7 mouse cellular contexts compared by ENCODE assay signal in the genomic region with DNA sequence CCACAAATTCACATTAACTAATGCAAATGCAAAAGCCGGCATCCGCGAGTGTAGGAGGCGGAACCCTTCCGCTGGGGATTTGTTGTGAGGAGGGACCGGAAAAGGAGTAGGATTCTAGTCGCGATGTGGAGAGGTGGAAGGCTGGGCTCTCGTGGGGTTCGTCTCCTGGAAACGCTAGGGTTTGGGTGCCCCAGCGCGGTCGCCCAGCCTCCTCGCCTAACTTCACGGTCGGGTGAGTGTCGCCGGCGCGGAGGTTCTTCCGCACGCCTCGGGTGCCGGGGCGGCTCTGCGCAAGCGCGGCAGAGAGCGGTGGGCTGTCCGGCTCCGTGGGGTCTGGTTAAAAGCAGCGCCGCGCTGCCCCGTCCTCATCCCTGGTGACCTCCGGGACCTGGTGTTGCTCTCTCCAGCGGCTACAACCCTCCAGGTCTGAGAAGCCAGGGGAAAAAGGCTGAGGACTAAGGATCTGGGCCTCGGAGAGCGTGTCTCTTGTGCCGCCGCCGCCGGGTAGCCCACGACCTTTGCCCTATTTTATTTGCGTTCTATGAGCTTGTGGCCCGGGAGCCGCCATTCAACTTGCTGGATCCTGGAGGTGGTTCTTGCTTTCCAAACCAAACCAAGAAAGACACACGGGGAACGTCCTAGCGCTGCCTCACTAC. TPM values are rescaled to one million over a fixed set of nuclear protein-coding genes. Genes with fewer than 3 reads are reported as not detected.
DNase-seq lines count a peak whose midpoint lies in the region; ATAC-seq and TF ChIP-seq lines count a peak whose summit lies in the region.

A gene (plus strand): TSS at position 109 of the 656 bp plus-strand sequence.

- WGBS in embryonic facial prominence, embryonic 12.5 days = under 1% methylated on average over 51 of the region's 51 CpGs
- WGBS in kidney, adult 2 months = under 1% methylated on average over 51 of the region's 51 CpGs
- WGBS in limb, embryonic 12.5 days = under 1% methylated on average over 51 of the region's 51 CpGs
- WGBS in midbrain, embryonic 15.5 days = under 1% methylated on average over 51 of the region's 51 CpGs
- WGBS in spleen, adult 2 months = under 1% methylated on average over 51 of the region's 51 CpGs

- H3K27ac ChIP-seq in embryonic facial prominence, embryonic 12.5 days = peak within 1 kb of the TSS; percentile 92
- peak within 1 kb of the TSS; percentile 94 for H3K27ac ChIP-seq in kidney, adult 2 months (ENCODE audit: insufficient read depth, low read depth, low read length)
- H3K27ac ChIP-seq in limb, embryonic 12.5 days = peak within 1 kb of the TSS; percentile 92
- H3K27ac ChIP-seq in midbrain, embryonic 15.5 days = peak within 1 kb of the TSS; percentile 94
- peak within 1 kb of the TSS; percentile 71 for H3K27ac ChIP-seq in spleen, adult 2 months (ENCODE audit: insufficient read depth, low read length)

- no peaks in the 10 kb centered on the region for H3K27me3 ChIP-seq in embryonic facial prominence, embryonic 12.5 days
- no peaks in the 10 kb centered on the region for H3K27me3 ChIP-seq in kidney, adult 2 months (replicated peaks; ENCODE audit: control insufficient read depth, insufficient read depth, low read length)
- no peaks in the 10 kb centered on the region for H3K27me3 ChIP-seq in limb, embryonic 12.5 days
- no peaks in the 10 kb centered on the region for H3K27me3 ChIP-seq in midbrain, embryonic 15.5 days (replicated peaks)
- no peaks in the 10 kb centered on the region for H3K27me3 ChIP-seq in spleen, adult 2 months (ENCODE audit: control insufficient read depth, insufficient read depth, low read length)

- H3K36me3 ChIP-seq in embryonic facial prominence, embryonic 12.5 days = peaks cover 8% of the 10 kb centered on the region
- no peaks in the 10 kb centered on the region for H3K36me3 ChIP-seq in kidney, adult 2 months (ENCODE audit: control insufficient read depth, insufficient read depth, low read length)
- peaks cover 18% of the 10 kb centered on the region for H3K36me3 ChIP-seq in limb, embryonic 12.5 days
- peaks cover 7% of the 10 kb centered on the region; the same call in 1 of the 2 replicates for H3K36me3 ChIP-seq in midbrain, embryonic 15.5 days (replicated peaks)
- H3K36me3 ChIP-seq in spleen, adult 2 months (ENCODE audit: control insufficient read depth, insufficient read depth, low read length) = peaks cover 4% of the 10 kb centered on the region; the same call in 1 of the 2 replicates

- peak; percentile 83 for DNase-seq in adrenal gland, postnatal 25 days
- peak; percentile 86 to 88 for DNase-seq in heart, adult 18-20 months
- peak; percentile 88 for DNase-seq in kidney, adult 2 months
- DNase-seq in spleen, adult 2 months (ENCODE audit: low read depth in 1 of 2, low spot score in 2 of 2) = peak; percentile 47 to 82

- peak; percentile 94 for ATAC-seq in embryonic facial prominence, embryonic 12.5 days (ENCODE audit: insufficient number of reproducible peaks, insufficient read depth, low FRiP score, low TSS enrichment)
- peak; percentile 91 for ATAC-seq in limb, embryonic 12.5 days (ENCODE audit: insufficient number of reproducible peaks, insufficient read depth, low FRiP score, low TSS enrichment, low read depth)
- ATAC-seq in midbrain, embryonic 15.5 days (replicated peaks) = peak; percentile 96

- H3K4me3 ChIP-seq in embryonic facial prominence, embryonic 12.5 days = peak within 1 kb of the TSS; percentile 69
- H3K4me3 ChIP-seq in kidney, adult 2 months (ENCODE audit: insufficient read depth, low read depth, low read length) = peak within 1 kb of the TSS; percentile 95
- peak within 1 kb of the TSS; percentile 72 for H3K4me3 ChIP-seq in limb, embryonic 12.5 days (replicated peaks)
- peak within 1 kb of the TSS; percentile 87 for H3K4me3 ChIP-seq in midbrain, embryonic 15.5 days
- H3K4me3 ChIP-seq in spleen, adult 2 months (ENCODE audit: extremely low read depth, insufficient read depth, insufficient read length) = peak within 1 kb of the TSS; percentile 87

- TF ChIP-seq POLR2A in kidney, adult 2 months (IDR thresholded peaks at IDR 0.05; ENCODE audit: low read depth, low read length) = peak; percentile 49
- no peak for TF ChIP-seq POLR2A in spleen, adult 2 months (IDR thresholded peaks at IDR 0.05; ENCODE audit: low read depth, low read length)

- H3K9ac ChIP-seq in embryonic facial prominence, embryonic 12.5 days = peak within 1 kb of the TSS; percentile 80
- H3K9ac ChIP-seq in limb, embryonic 12.5 days (replicated peaks) = peak within 1 kb of the TSS; percentile 79
- peak within 1 kb of the TSS; percentile 77 for H3K9ac ChIP-seq in midbrain, embryonic 15.5 days

- H3K4me2 ChIP-seq in embryonic facial prominence, embryonic 12.5 days (replicated peaks) = peak within 1 kb of the TSS; percentile 52
- peak within 1 kb of the TSS; percentile 68 for H3K4me2 ChIP-seq in limb, embryonic 12.5 days
- H3K4me2 ChIP-seq in midbrain, embryonic 15.5 days = peak within 1 kb of the TSS; percentile 68

- no peaks in the 10 kb centered on the region for H3K4me1 ChIP-seq in embryonic facial prominence, embryonic 12.5 days
- H3K4me1 ChIP-seq in kidney, adult 2 months (ENCODE audit: control insufficient read depth, insufficient read depth, low read length) = peaks cover 3% of the 10 kb centered on the region; the same call in 1 of the 2 replicates
- no peaks in the 10 kb centered on the region for H3K4me1 ChIP-seq in limb, embryonic 12.5 days (replicated peaks)
- H3K4me1 ChIP-seq in midbrain, embryonic 15.5 days = peaks cover 5% of the 10 kb centered on the region; the same call in 1 of the 2 replicates
- H3K4me1 ChIP-seq in spleen, adult 2 months (ENCODE audit: control insufficient read depth, insufficient read depth, insufficient read length) = no peaks in the 10 kb centered on the region

- no peaks in the 10 kb centered on the region for H3K9me3 ChIP-seq in embryonic facial prominence, embryonic 12.5 days
- H3K9me3 ChIP-seq in limb, embryonic 12.5 days = no peaks in the 10 kb centered on the region
- no peaks in the 10 kb centered on the region for H3K9me3 ChIP-seq in midbrain, embryonic 15.5 days

- no peak for TF ChIP-seq CTCF in kidney, adult 2 months (conservative IDR thresholded peaks at IDR 0.05; ENCODE audit: insufficient read depth, insufficient read length, low read depth, low read length)
- TF ChIP-seq CTCF in spleen, adult 2 months (IDR thresholded peaks at IDR 0.05; ENCODE audit: extremely low read depth, insufficient read depth, insufficient read length, insufficient replicate concordance) = no peak

RNA-seq across cellular contexts. Expression of the gene that starts here (rescaled TPM):
- 17.4 and 20.0 TPM in 2 replicates for total RNA-seq in adrenal gland, postnatal 25 days (2021)
- 12.4 and 13.0 TPM in 2 replicates for polyA plus RNA-seq in embryonic facial prominence, embryonic 12.5 days (2016; fragmentation: Nextera tagmentation; extraction: Ambion mirVana)
- total RNA-seq in heart, adult 18-20 months (2021) = 10 to 100 TPM; 38.7 to 39.9 TPM
- 4.7 and 5.4 TPM in 2 replicates for polyA plus RNA-seq in kidney, adult 2 months (2012; rRNA removed)
- 12.3 and 14.0 TPM in 2 replicates for polyA plus RNA-seq in limb, embryonic 12.5 days (2016; fragmentation: Nextera tagmentation; extraction: Ambion mirVana)
- 14.3 and 14.6 TPM in 2 replicates for polyA plus RNA-seq in midbrain, embryonic 15.5 days (2015; fragmentation: Nextera tagmentation; extraction: Ambion mirVana)
- 0.65 and 0.76 TPM in 2 replicates for polyA plus RNA-seq in spleen, adult 2 months (2012; rRNA removed)

Comparison
In these comparisons a context has a peak if more than half of its experiments do, and no peak if none do; other contexts are left out.
1. Peak in every context shown above with its lines: DNase-seq, ATAC-seq, H3K4me3 ChIP-seq and H3K27ac ChIP-seq.
2. Peak in DNase-seq, H3K4me3 ChIP-seq and H3K27ac ChIP-seq in spleen, adult 2 months; RNA of the gene not detected or under 1 TPM.